15 mouse cellular contexts compared by ENCODE assay signal in genomic region chr2:4420679-4421312, GRCm38 (mm10).
DNase-seq lines count a peak whose midpoint lies in the region; ATAC-seq and TF ChIP-seq lines count a peak whose summit lies in the region.
"Had no signal": no experiment of that assay in that cellular context is flagged by ENCODE, and none has a peak within 500 bp of the region (broad histone marks: within the 10 kb centered on the region; RNA-seq: fewer than 3 reads in every experiment).

No protein-coding gene starts in this region.

- no peaks in the 10 kb centered on the region for H3K9me3 ChIP-seq in forebrain, embryonic 11.5 days (ENCODE audit: control insufficient read depth, low read length)
- H3K9me3 ChIP-seq in forebrain, embryonic 10.5 days, result no peaks in the 10 kb centered on the region
- H3K9me3 ChIP-seq in hindbrain, postnatal 0 days (ENCODE audit: low read length), result no peaks in the 10 kb centered on the region
- H3K9me3 ChIP-seq: embryonic facial prominence, embryonic 15.5 days; heart, embryonic 15.5 days; limb, embryonic 13.5 days had no signal

- WGBS in forebrain, embryonic 11.5 days, result 73% methylated on average over 4 of the region's 4 CpGs
- 89% methylated on average over 4 of the region's 4 CpGs for WGBS in forebrain, embryonic 10.5 days
- 66% methylated on average over 4 of the region's 4 CpGs for WGBS in hindbrain, postnatal 0 days
- 72% methylated on average over 4 of the region's 4 CpGs for WGBS in olfactory bulb, adult 2 months

- H3K4me1 ChIP-seq in forebrain, embryonic 11.5 days (replicated peaks; ENCODE audit: control insufficient read depth, insufficient read depth, low read length), result peaks cover 8% of the 10 kb centered on the region; the same call in 1 of the 2 replicates
- peaks cover 20% of the 10 kb centered on the region for H3K4me1 ChIP-seq in forebrain, embryonic 10.5 days
- H3K4me1 ChIP-seq in hindbrain, postnatal 0 days (ENCODE audit: insufficient read depth, low read length), result peaks cover 5% of the 10 kb centered on the region; the same call in 1 of the 2 replicates
- H3K4me1 ChIP-seq in olfactory bulb, adult 2 months (ENCODE audit: control insufficient read depth, insufficient read depth, low read length), result no peaks in the 10 kb centered on the region; the same call in 1 of the 2 replicates
- H3K4me1 ChIP-seq: heart, embryonic 15.5 days had no signal

- H3K4me2 ChIP-seq in forebrain, embryonic 11.5 days (ENCODE audit: low read depth, low read length, severe bottlenecking), result no peak overlapping the region
- H3K4me2 ChIP-seq in hindbrain, postnatal 0 days (ENCODE audit: low read depth, low read length), result no peak overlapping the region
- H3K4me2 ChIP-seq: embryonic facial prominence, embryonic 15.5 days; heart, embryonic 15.5 days; limb, embryonic 13.5 days had no signal

- no peak for DNase-seq in forebrain, embryonic 11.5 days (ENCODE audit: low spot score)
- DNase-seq in forebrain, embryonic 10.5 days (ENCODE audit: extremely low spot score, low spot score), result no peak
- peak; percentile 38 for DNase-seq in retina, postnatal 1 day
- no peak for DNase-seq in retina, embryonic 14.5 days (ENCODE audit: low spot score)
- no peak for DNase-seq in hindbrain, postnatal 0 days (ENCODE audit: low spot score)
- no peak for DNase-seq in thymus, postnatal 10 days (ENCODE audit: low spot score in 2 of 2)
- no peak for DNase-seq in lung, postnatal 4 days
- DNase-seq: cerebellum, postnatal 10 days; kidney, adult 2 months; lung, adult 2 months; thymus, postnatal 14 days had no signal

- no peak for TF ChIP-seq CTCF in hindbrain, postnatal 0 days (IDR thresholded peaks at IDR 0.05; ENCODE audit: low read depth)
- no peak for TF ChIP-seq CTCF in olfactory bulb, adult 2 months (IDR thresholded peaks at IDR 0.05; ENCODE audit: insufficient read depth, low read depth, low read length)

- H3K4me3 ChIP-seq in forebrain, embryonic 11.5 days (ENCODE audit: low read depth, low read length), result no peak overlapping the region
- no peak overlapping the region for H3K4me3 ChIP-seq in forebrain, embryonic 10.5 days
- no peak overlapping the region for H3K4me3 ChIP-seq in hindbrain, postnatal 0 days (ENCODE audit: low read length)
- no peak overlapping the region for H3K4me3 ChIP-seq in olfactory bulb, adult 2 months (ENCODE audit: insufficient read depth, low read depth, low read length)
- H3K4me3 ChIP-seq: embryonic facial prominence, embryonic 15.5 days; heart, embryonic 15.5 days; limb, embryonic 13.5 days had no signal

- no peak for TF ChIP-seq POLR2A in olfactory bulb, adult 2 months (IDR thresholded peaks at IDR 0.05; ENCODE audit: insufficient read depth, low read depth, low read length)

- H3K36me3 ChIP-seq in forebrain, embryonic 11.5 days (ENCODE audit: control insufficient read depth, insufficient read depth, low read length), result no peaks in the 10 kb centered on the region
- H3K36me3 ChIP-seq in forebrain, embryonic 10.5 days (replicated peaks), result 0 out of 2 replicates have a peak, but pooled peaks cover 4% of the 10 kb centered on the region
- H3K36me3 ChIP-seq in hindbrain, postnatal 0 days (ENCODE audit: insufficient read depth, low read length), result no peaks in the 10 kb centered on the region
- H3K36me3 ChIP-seq: embryonic facial prominence, embryonic 15.5 days; heart, embryonic 15.5 days had no signal

- no peak overlapping the region for H3K9ac ChIP-seq in forebrain, embryonic 11.5 days (ENCODE audit: low read length)
- no peak overlapping the region for H3K9ac ChIP-seq in hindbrain, postnatal 0 days (replicated peaks; ENCODE audit: low read length)
- H3K9ac ChIP-seq: embryonic facial prominence, embryonic 15.5 days; heart, embryonic 15.5 days; limb, embryonic 13.5 days had no signal

- no peaks in the 10 kb centered on the region for H3K27me3 ChIP-seq in forebrain, embryonic 11.5 days (ENCODE audit: control insufficient read depth, insufficient read depth, low read length)
- no peaks in the 10 kb centered on the region for H3K27me3 ChIP-seq in forebrain, embryonic 10.5 days (ENCODE audit: poor library complexity, severe bottlenecking)
- no peaks in the 10 kb centered on the region for H3K27me3 ChIP-seq in hindbrain, postnatal 0 days (ENCODE audit: insufficient read depth, low read length)
- H3K27me3 ChIP-seq: embryonic facial prominence, embryonic 15.5 days; heart, embryonic 15.5 days; limb, embryonic 13.5 days had no signal

- ATAC-seq in forebrain, embryonic 11.5 days (replicated peaks; ENCODE audit: low FRiP score), result peak; percentile 82
- ATAC-seq in hindbrain, postnatal 0 days, result 0 out of 2 replicates have a peak, but pooled peaks have one; percentile 35

- peak overlapping the region; percentile 2; the same call in 1 of the 2 replicates for H3K27ac ChIP-seq in forebrain, embryonic 11.5 days (ENCODE audit: low read depth, low read length)
- H3K27ac ChIP-seq in forebrain, embryonic 10.5 days, result no peak overlapping the region; the same call in 1 of the 2 replicates
- no peak overlapping the region for H3K27ac ChIP-seq in hindbrain, postnatal 0 days
- peak overlapping the region; percentile 0; the same call in 1 of the 2 replicates for H3K27ac ChIP-seq in olfactory bulb, adult 2 months (ENCODE audit: insufficient read depth, low read depth, low read length)
- H3K27ac ChIP-seq: embryonic facial prominence, embryonic 15.5 days; heart, embryonic 15.5 days; limb, embryonic 13.5 days had no signal

Comparison
In these comparisons a context has a peak if more than half of its experiments do, and no peak if none do; other contexts are left out.
1. H3K27ac ChIP-seq: peak in forebrain, embryonic 11.5 days (single experiment) and olfactory bulb, adult 2 months (single experiment); none in forebrain, embryonic 10.5 days (single experiment) and hindbrain, postnatal 0 days (single experiment).